Mouse (Mus musculus) liver, embryonic 13.5 days (tissue): Measurements from ENCODE around the gene Hspa1b. TPM values are rescaled to one million over a fixed set of nuclear protein-coding genes. Genes with fewer than 3 reads are reported as not detected.
A peak's percentile ranks its signal among the peaks of the same experiment; 100 is the strongest.
"Not testable (repeated sequence)": the region's sequence is repeated elsewhere in the genome, so short reads cannot be mapped to it uniquely, and the experiment has no call there.

ENCODE experiments used
- ATAC-seq: fragments of 200-750 bp; cut with Nextera tagmentation; 2 replicates; pipeline ENCODE4 v1.8.0; 2017; ENCODE audit warnings: low read depth, mild to moderate bottlenecking, moderate number of reproducible peaks, moderate library complexity
- DNase-seq: peaks from one replicate; pipeline ENCODE4 v3.0.0; 2022
- H3K27ac ChIP-seq: fragments of 300-500 bp; sonication (generic); 2 replicates; pipeline ENCODE4 v1.5.1; 2015; ENCODE audit warnings: moderate library complexity, mild to moderate bottlenecking, inconsistent platforms
- H3K27me3 ChIP-seq: fragments of 300-500 bp; sonication (generic); 2 replicates; pipeline ENCODE4 v1.6.1; 2015; ENCODE audit warnings: mild to moderate bottlenecking, inconsistent platforms
- H3K36me3 ChIP-seq: fragments of 300-500 bp; sonication (generic); 2 replicates; pipeline ENCODE4 v1.6.1; 2015; ENCODE audit warnings: mild to moderate bottlenecking, inconsistent platforms
- H3K4me1 ChIP-seq: fragments of 300-500 bp; sonication (generic); replicated peaks from 2 replicates; pipeline ENCODE4 v1.6.1; 2015; ENCODE audit warnings: inconsistent platforms
- H3K4me2 ChIP-seq: fragments of 300-500 bp; sonication (generic); 2 replicates; pipeline ENCODE4 v1.6.1; 2015; ENCODE audit warnings: inconsistent platforms, mild to moderate bottlenecking, moderate library complexity
- H3K4me3 ChIP-seq: fragments of 300-500 bp; sonication (generic); replicated peaks from 2 replicates; pipeline ENCODE4 v1.5.1; 2015; ENCODE audit warnings: mild to moderate bottlenecking, inconsistent platforms
- H3K9ac ChIP-seq: fragments of 300-500 bp; sonication (generic); 2 replicates; pipeline ENCODE4 v1.6.1; 2015; ENCODE audit warnings: mild to moderate bottlenecking, inconsistent platforms
- H3K9me3 ChIP-seq: fragments of 300-500 bp; sonication (generic); replicated peaks from 2 replicates; pipeline ENCODE4 v1.6.1; 2016; ENCODE audit warnings: inconsistent platforms
- WGBS: fragments of 180-500 bp; shearing (Covaris S2); methylation state at CpG from one replicate; pipeline ENCODE4 v1.1.7; 2015; ENCODE audit not compliant: insufficient replicate concordance; 5-methylcytosine and 5-hydroxymethylcytosine counted together
- polyA plus RNA-seq: library from polyadenylated mRNA; unstranded; fragments of >200 nt; fragmentation: Nextera tagmentation; extraction: Ambion mirVana; gene quantifications from 2 replicates; pipeline ENCODE4 v1.2.1, GENCODE M21; 2015

The Hspa1b gene
- polyA plus RNA-seq, 1 experiment from 2014 or later = 0.15 TPM

- H3K4me2 ChIP-seq = peak overlapping the region; percentile 85
- peaks cover 51% of the 10 kb centered on the region for H3K36me3 ChIP-seq
- 5% methylated on average over 31 of the region's 32 CpGs for WGBS
- peak; percentile 73 for DNase-seq
- peaks cover 76% of the 10 kb centered on the region for H3K4me1 ChIP-seq
- H3K27me3 ChIP-seq, H3K9me3 ChIP-seq: not testable (repeated sequence)
- peak overlapping the region; percentile 91 for H3K9ac ChIP-seq
- peak overlapping the region; percentile 79 for H3K4me3 ChIP-seq
- peak overlapping the region; percentile 97 for H3K27ac ChIP-seq
- peak; percentile 24 for ATAC-seq
Measured at GRCm38 (mm10) chr17:34999871-35000716, 41.1 kb upstream of the Hspa1b start.

- 71% methylated on average over 15 of the region's 15 CpGs for WGBS
- Histone ChIP-seq H3K4me3 (peak overlapping the region; percentile 79), H3K4me2 (peak overlapping the region; percentile 85), H3K36me3 (peaks cover 39% of the 10 kb centered on the region), H3K9me3 (no peaks in the 10 kb centered on the region), H3K4me1 (peaks cover 66% of the 10 kb centered on the region), H3K9ac (peak overlapping the region; percentile 86), H3K27me3 (no peaks in the 10 kb centered on the region), H3K27ac (peak overlapping the region; percentile 97)
- no peak for ATAC-seq
- DNase-seq = no peak
Measured at GRCm38 (mm10) chr17:34998526-34999430, 39.7 kb upstream of the Hspa1b start.

GRCm38 (mm10) chr17:34997142-34997483 is 38.1 kb upstream of the Hspa1b start:
- no peak for ATAC-seq
- no peak for DNase-seq
- H3K9ac ChIP-seq = peak overlapping the region; percentile 86
- H3K4me2 ChIP-seq = peak overlapping the region; percentile 85
- no peaks in the 10 kb centered on the region for H3K27me3 ChIP-seq
- H3K27ac ChIP-seq = peak overlapping the region; percentile 97
- no peaks in the 10 kb centered on the region for H3K9me3 ChIP-seq
- peak overlapping the region; percentile 79 for H3K4me3 ChIP-seq
- peaks cover 49% of the 10 kb centered on the region for H3K4me1 ChIP-seq
- WGBS = 65% methylated on average over 5 of the region's 5 CpGs
- peaks cover 39% of the 10 kb centered on the region for H3K36me3 ChIP-seq

GRCm38 (mm10) chr17:34996411-34997141 is 37.5 kb upstream of the Hspa1b start:
- no peak for DNase-seq
- peaks cover 42% of the 10 kb centered on the region for H3K36me3 ChIP-seq
- H3K9ac ChIP-seq = peak overlapping the region; percentile 86
- H3K4me2 ChIP-seq = peak overlapping the region; percentile 85
- H3K27me3 ChIP-seq = no peaks in the 10 kb centered on the region
- WGBS = 59% methylated on average over 13 of the region's 14 CpGs
- H3K9me3 ChIP-seq = no peaks in the 10 kb centered on the region
- H3K4me3 ChIP-seq = peak overlapping the region; percentile 79
- peaks cover 49% of the 10 kb centered on the region for H3K4me1 ChIP-seq
- peak overlapping the region; percentile 97 for H3K27ac ChIP-seq
- no peak for ATAC-seq

GRCm38 (mm10) chr17:34995927-34996326 is 36.9 kb upstream of the Hspa1b start:
- Histone ChIP-seq H3K27ac (peak overlapping the region; percentile 73), H3K4me2 (peak overlapping the region; percentile 43; the same call in 1 of the 2 replicates), H3K36me3 (peaks cover 48% of the 10 kb centered on the region), H3K4me3 (peak overlapping the region; percentile 28), H3K4me1 (peaks cover 49% of the 10 kb centered on the region)
- not testable (repeated sequence) for H3K9me3 ChIP-seq, H3K27me3 ChIP-seq, ATAC-seq, H3K9ac ChIP-seq, DNase-seq
- 87% methylated on average over 4 of the region's 4 CpGs for WGBS

GRCm38 (mm10) chr17:34995192-34995591 is 36.2 kb upstream of the Hspa1b start:
- 75% methylated on average over 4 of the region's 4 CpGs for WGBS
- DNase-seq = not testable (repeated sequence)
- H3K36me3 ChIP-seq = peaks cover 55% of the 10 kb centered on the region

GRCm38 (mm10) chr17:34994751-34995150 is 35.7 kb upstream of the Hspa1b start:
- H3K9me3 ChIP-seq = no peaks in the 10 kb centered on the region
- no peaks in the 10 kb centered on the region for H3K27me3 ChIP-seq
- peaks cover 45% of the 10 kb centered on the region for H3K4me1 ChIP-seq
- no peak overlapping the region for H3K9ac ChIP-seq
- DNase-seq = no peak
- H3K27ac ChIP-seq = peak overlapping the region; percentile 61
- no peak overlapping the region for H3K4me2 ChIP-seq
- peaks cover 55% of the 10 kb centered on the region for H3K36me3 ChIP-seq
- ATAC-seq = no peak
- no peak overlapping the region for H3K4me3 ChIP-seq

More at GRCm38 (mm10) chr17:34995192-34995591, 36.2 kb upstream of the Hspa1b start:
- ATAC-seq, H3K4me3 ChIP-seq, H3K27me3 ChIP-seq, H3K27ac ChIP-seq, H3K9ac ChIP-seq, H3K9me3 ChIP-seq: not testable (repeated sequence)
- peak overlapping the region; percentile 43; the same call in 1 of the 2 replicates for H3K4me2 ChIP-seq
- H3K4me1 ChIP-seq = peaks cover 49% of the 10 kb centered on the region

- H3K27me3 ChIP-seq = no peaks in the 10 kb centered on the region
- ATAC-seq (no peak), DNase-seq (no peak)
- H3K4me2 ChIP-seq = no peak overlapping the region
- no peak overlapping the region for H3K4me3 ChIP-seq
- no peak overlapping the region for H3K27ac ChIP-seq
- WGBS = 63% methylated on average over 2 of the region's 2 CpGs
- H3K9me3 ChIP-seq = no peaks in the 10 kb centered on the region
- 0 out of 2 replicates have a peak overlapping the region, but pooled peaks have one; percentile 4 for H3K9ac ChIP-seq
- H3K4me1 ChIP-seq = peaks cover 37% of the 10 kb centered on the region
- H3K36me3 ChIP-seq = peaks cover 33% of the 10 kb centered on the region
Measured at GRCm38 (mm10) chr17:34984218-34984617, 25.2 kb upstream of the Hspa1b start.

GRCm38 (mm10) chr17:34982328-34982727 is 23.3 kb upstream of the Hspa1b start:
- DNase-seq = no peak
- Histone ChIP-seq H3K9me3 (no peaks in the 10 kb centered on the region), H3K36me3 (peaks cover 29% of the 10 kb centered on the region), H3K27me3 (no peaks in the 10 kb centered on the region), H3K4me2 (peak overlapping the region; percentile 78), H3K9ac (peak overlapping the region; percentile 88), H3K27ac (peak overlapping the region; percentile 94), H3K4me3 (peak overlapping the region; percentile 79), H3K4me1 (peaks cover 37% of the 10 kb centered on the region)
- ATAC-seq = no peak; the same call in 1 of the 2 replicates
- WGBS = under 1% methylated on average over 15 of the region's 15 CpGs

GRCm38 (mm10) chr17:34981690-34982180 is 22.7 kb upstream of the Hspa1b start, which contains the start of gene Lsm2:
Gene Lsm2 (plus strand): TSS chr17:34981862.
- Histone ChIP-seq H3K4me3 (peak within 1 kb of the TSS; percentile 79), H3K27me3 (no peaks in the 10 kb centered on the region), H3K9ac (peak within 1 kb of the TSS; percentile 88), H3K4me2 (peak within 1 kb of the TSS; percentile 78), H3K9me3 (no peaks in the 10 kb centered on the region), H3K4me1 (peaks cover 37% of the 10 kb centered on the region), H3K27ac (peak within 1 kb of the TSS; percentile 94), H3K36me3 (peaks cover 32% of the 10 kb centered on the region)
- WGBS = 0% methylated on average over 56 of the region's 58 CpGs
- ATAC-seq (peak; percentile 93), DNase-seq (peak; percentile 88)
